Mouse (Mus musculus) CH12.LX (cell line): ENCODE data around the gene Nup133. TPM values are rescaled to one million over a fixed set of nuclear protein-coding genes. Genes with fewer than 3 reads are reported as not detected.

Experiments used
- DNase-seq: peaks from one replicate; pipeline ENCODE4 v3.0.0-alpha.2; 2013; ENCODE audit errors: extremely low read depth
- H3K27ac ChIP-seq: 2 replicates; pipeline ENCODE4 v1.5.1; 2012; ENCODE audit warnings: low read depth, mild to moderate bottlenecking, control low read depth, moderate library complexity; ENCODE audit not compliant: insufficient read depth
- H3K27me3 ChIP-seq: replicated peaks from 2 replicates; pipeline ENCODE3; 2012; ENCODE audit warnings: inconsistent platforms
- H3K36me3 ChIP-seq, 2 experiments: replicated peaks in 1 of 2; 2 replicates each; pipeline versions ENCODE3 to v1.6.1; 2012; ENCODE audit warnings: inconsistent platforms in 1 of 2, low read length in 1 of 2, mild to moderate bottlenecking in 1 of 2, mixed read lengths in 1 of 2, moderate library complexity in 1 of 2; ENCODE audit not compliant: control insufficient read depth in 1 of 2, insufficient read depth in 1 of 2
- H3K4me1 ChIP-seq, 2 experiments: 2 replicates each; pipeline ENCODE4 v1.6.1; 2012; ENCODE audit warnings: inconsistent platforms in 1 of 2, moderate library complexity in 1 of 2; ENCODE audit not compliant: insufficient read depth in 2 of 2, control insufficient read depth in 1 of 2
- H3K4me2 ChIP-seq: 2 replicates; pipeline ENCODE4 v1.6.1; 2012; ENCODE audit warnings: low read depth, mild to moderate bottlenecking, control low read depth; ENCODE audit not compliant: poor library complexity, insufficient read depth, severe bottlenecking
- H3K4me3 ChIP-seq, 3 experiments: fragments of 150-350 bp in 1 of 3; sonication (generic) in 1 of 3; replicated peaks in 1 of 3; 2 replicates each; pipeline versions ENCODE3 to v1.5.1; 2011 to 2012; ENCODE audit warnings: low read depth in 2 of 3, low read length in 2 of 3, mild to moderate bottlenecking in 2 of 3, moderate library complexity in 2 of 3, control low read depth in 1 of 3, improper control_type of control experiment in 1 of 3, inconsistent platforms in 1 of 3, mixed read lengths in 1 of 3; ENCODE audit not compliant: poor library complexity in 1 of 3
- H3K79me2 ChIP-seq: replicated peaks from 2 replicates; pipeline ENCODE4 v1.6.1; 2012; ENCODE audit warnings: mild to moderate bottlenecking, moderate library complexity; ENCODE audit not compliant: control insufficient read depth, poor library complexity, insufficient read depth, severe bottlenecking; ENCODE audit errors: extremely low read depth
- H3K9ac ChIP-seq: 2 replicates; pipeline ENCODE4 v1.6.1; 2012; ENCODE audit warnings: low read depth, mild to moderate bottlenecking, control low read depth, moderate library complexity; ENCODE audit not compliant: insufficient read depth
- H3K9me3 ChIP-seq: replicated peaks from 2 replicates; pipeline ENCODE3; 2012; ENCODE audit warnings: low read length, inconsistent platforms, mixed read lengths
- BHLHE40 ChIP-seq: IDR thresholded peaks from 2 replicates; pipeline ENCODE4 v1.6.1; 2011; ENCODE audit warnings: mild to moderate bottlenecking, low read depth, low read length, improper control_type of control experiment
- CHD1 ChIP-seq: IDR thresholded peaks from 2 replicates; pipeline ENCODE4 v1.6.1; 2012; ENCODE audit warnings: low read depth, low read length, improper control_type of control experiment, inconsistent platforms
- CHD2 ChIP-seq: IDR thresholded peaks from 2 replicates; pipeline ENCODE4 v1.6.1; 2011; ENCODE audit warnings: low read length, improper control_type of control experiment
- CTCF ChIP-seq, 2 experiments: IDR thresholded peaks in 1 of 2; conservative IDR thresholded peaks in 1 of 2; 2 replicates each; pipeline ENCODE4 v1.5.1; 2011 to 2012; ENCODE audit warnings: low read depth in 2 of 2, low read length in 2 of 2, improper control_type of control experiment in 1 of 2, inconsistent platforms in 1 of 2, mild to moderate bottlenecking in 1 of 2, moderate library complexity in 1 of 2
- ELF1 ChIP-seq: IDR thresholded peaks from 2 replicates; pipeline ENCODE4 v1.6.1; 2014; ENCODE audit warnings: low read depth, mild to moderate bottlenecking, inconsistent platforms, low read length, improper control_type of control experiment
- EP300 ChIP-seq: IDR thresholded peaks from 2 replicates; pipeline ENCODE4 v1.6.1; 2011; ENCODE audit warnings: low read length, improper control_type of control experiment
- GABPA ChIP-seq: IDR thresholded peaks from 2 replicates; pipeline ENCODE4 v1.6.1; 2012; ENCODE audit warnings: low read depth, low read length, improper control_type of control experiment, inconsistent platforms; ENCODE audit not compliant: insufficient replicate concordance
- HCFC1 ChIP-seq: IDR thresholded peaks from 2 replicates; pipeline ENCODE4 v1.6.1; 2012; ENCODE audit warnings: low read depth, mild to moderate bottlenecking, inconsistent platforms, low read length, improper control_type of control experiment
- IRF4 ChIP-seq: IDR thresholded peaks from 2 replicates; pipeline ENCODE4 v1.6.1; 2014; ENCODE audit warnings: low read depth, mild to moderate bottlenecking, inconsistent platforms, low read length, improper control_type of control experiment
- JUN ChIP-seq: IDR thresholded peaks from 2 replicates; pipeline ENCODE4 v1.6.1; 2011; ENCODE audit warnings: low read depth, mild to moderate bottlenecking, low read length, improper control_type of control experiment, moderate library complexity; ENCODE audit not compliant: insufficient read depth
- JUND ChIP-seq: conservative IDR thresholded peaks from 2 replicates; pipeline ENCODE4 v1.6.1; 2011; ENCODE audit warnings: low read depth, low read length, improper control_type of control experiment
- KAT2A ChIP-seq: IDR thresholded peaks from 2 replicates; pipeline ENCODE4 v1.6.1; 2012; ENCODE audit warnings: low read length, improper control_type of control experiment, inconsistent platforms; ENCODE audit not compliant: insufficient replicate concordance
- MAZ ChIP-seq: IDR thresholded peaks from 2 replicates; pipeline ENCODE4 v1.6.1; 2012; ENCODE audit warnings: low read depth, mild to moderate bottlenecking, inconsistent platforms, low read length, improper control_type of control experiment, moderate library complexity
- MYC ChIP-seq: IDR thresholded peaks from 2 replicates; pipeline ENCODE4 v1.6.1; 2011; ENCODE audit warnings: low read depth, mild to moderate bottlenecking, improper control_type of control experiment, low read length
- NELFE ChIP-seq: IDR thresholded peaks from 2 replicates; pipeline ENCODE4 v1.6.1; 2011; ENCODE audit warnings: low read depth, low read length, improper control_type of control experiment
- NRF1 ChIP-seq: IDR thresholded peaks from 2 replicates; pipeline ENCODE4 v1.6.1; 2014; ENCODE audit warnings: low read depth, mild to moderate bottlenecking, inconsistent platforms, low read length, improper control_type of control experiment, moderate library complexity
- PAX5 ChIP-seq: IDR thresholded peaks from 2 replicates; pipeline ENCODE4 v1.6.1; 2012; ENCODE audit warnings: low read length, inconsistent platforms, mixed read lengths
- POLR2A ChIP-seq: IDR thresholded peaks from 2 replicates; pipeline ENCODE4 v1.6.1; 2011; ENCODE audit warnings: low read depth, mild to moderate bottlenecking, improper control_type of control experiment, low read length
- POLR2AphosphoS2 ChIP-seq: IDR thresholded peaks from 2 replicates; pipeline ENCODE4 v1.6.1; 2011; ENCODE audit warnings: low read depth, low read length, improper control_type of control experiment
- RAD21 ChIP-seq: IDR thresholded peaks from 2 replicates; pipeline ENCODE4 v1.6.1; 2011; ENCODE audit warnings: low read depth, mild to moderate bottlenecking, low read length, improper control_type of control experiment, moderate library complexity
- SIN3A ChIP-seq: IDR thresholded peaks from 2 replicates; pipeline ENCODE4 v1.6.1; 2012; ENCODE audit warnings: low read length, improper control_type of control experiment, inconsistent platforms
- SMC3 ChIP-seq: IDR thresholded peaks from 2 replicates; pipeline ENCODE4 v1.6.1; 2011; ENCODE audit warnings: low read depth, low read length, improper control_type of control experiment
- TBP ChIP-seq: conservative IDR thresholded peaks from 2 replicates; pipeline ENCODE4 v1.6.1; 2011; ENCODE audit warnings: low read depth, low read length, improper control_type of control experiment
- UBTF ChIP-seq: IDR thresholded peaks from 2 replicates; pipeline ENCODE4 v1.6.1; 2012; ENCODE audit warnings: low read depth, mild to moderate bottlenecking, inconsistent platforms, low read length, improper control_type of control experiment, moderate library complexity
- ZMIZ1 ChIP-seq: IDR thresholded peaks from 2 replicates; pipeline ENCODE4 v1.6.1; 2012; ENCODE audit warnings: low read depth, mild to moderate bottlenecking, inconsistent platforms, low read length, improper control_type of control experiment
- ZNF384 ChIP-seq: IDR thresholded peaks from 2 replicates; pipeline ENCODE4 v1.6.1; 2012; ENCODE audit warnings: low read depth, low read length, improper control_type of control experiment, inconsistent platforms
- dilution Hi-C: fragments of 300-500 bp; cut with MboI; formaldehyde crosslinking; loops from 2 replicates; pipeline ENCODE4 v1.14.3; 2020; ENCODE audit warnings: low sequenced_read_pairs; ENCODE audit not compliant: extremely low pct_unique_long_range_greater_than_20kb, extremely low pct_ligation_motif_present
- in situ Hi-C: fragments of 300-500 bp; cut with MboI; formaldehyde crosslinking; loops from 3 replicates; pipeline ENCODE4 v1.14.3; 2019; ENCODE audit warnings: low sequenced_read_pairs, low pct_ligation_motif_present, low pct_unique_long_range_greater_than_20kb, mixed read lengths
- polyA plus RNA-seq: library from polyadenylated mRNA; unstranded; fragments of >175 nt; gene quantifications from 2 replicates; pipeline ENCODE4 v1.2.1, GENCODE M21; 2012; ENCODE audit warnings: low read depth; ENCODE audit not compliant: insufficient read length
- total RNA-seq, 2 experiments: library from RNA; depleted of rRNA; stranded (reverse); fragments of 300-350 nt in 1 of 2; fragments of >200 nt in 1 of 2; gene quantifications; 2 replicates each; pipeline ENCODE4 v1.2.3; 2012 to 2014

Gene Nup133
- total and polyA plus RNA-seq, 3 experiments = 32.8 to 49.0 (median 39.6) TPM

DNA sequence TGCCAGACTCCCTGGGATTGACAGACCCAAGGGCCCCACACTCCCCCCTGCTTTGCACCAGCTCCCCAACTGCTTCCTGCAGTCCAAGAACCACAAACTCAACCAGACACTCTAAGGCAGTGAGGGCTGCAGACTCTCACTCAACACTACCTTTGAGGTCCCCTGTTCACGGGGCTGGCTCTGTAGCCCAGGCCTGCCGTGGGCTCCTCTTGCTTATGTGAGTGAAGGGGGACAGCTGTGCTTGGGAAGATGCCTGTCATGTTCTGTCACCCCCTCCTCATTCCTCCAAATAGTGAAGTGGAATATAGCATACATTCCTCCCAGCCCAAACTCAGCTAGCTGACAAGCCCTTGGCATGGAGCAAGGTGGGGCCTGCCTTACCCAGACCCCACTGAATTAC is 66.7 kb downstream of the Nup133 start:
- dilution Hi-C loops = no loop called here
- Histone ChIP-seq H3K27me3 (peaks cover 57% of the 10 kb centered on the region), H3K4me3 (no peak overlapping the region)
- no peak for DNase-seq
- TF ChIP-seq ZNF384 (no peak), UBTF (no peak), SIN3A (no peak), PAX5 (no peak), ELF1 (no peak), MYC (no peak), RAD21 (no peak), JUN (no peak), GABPA (no peak), NRF1 (no peak), TBP (no peak), JUND (no peak), IRF4 (no peak), SMC3 (no peak), KAT2A (no peak), CTCF (conservative IDR thresholded peaks at IDR 0.05 in 1 of 2, IDR thresholded peaks at IDR 0.05 in 1 of 2; ENCODE audit: low read depth in 2 of 2, low read length in 2 of 2) (no peak)
- TF ChIP-seq, all 38 proteins: peak for 0
- in situ Hi-C loops = no loop called here
- H3K36me3 ChIP-seq = no peaks in the 10 kb centered on the region
- peaks cover 4% of the 10 kb centered on the region for H3K9me3 ChIP-seq
- peaks cover 3 to 27% of the 10 kb centered on the region in 2 experiments; a peak in 3 of 4 replicates for H3K4me1 ChIP-seq
- no peaks in the 10 kb centered on the region for H3K79me2 ChIP-seq
- H3K9ac ChIP-seq = no peak overlapping the region
- H3K4me2 ChIP-seq = no peak overlapping the region
- H3K27ac ChIP-seq = no peak overlapping the region

DNA sequence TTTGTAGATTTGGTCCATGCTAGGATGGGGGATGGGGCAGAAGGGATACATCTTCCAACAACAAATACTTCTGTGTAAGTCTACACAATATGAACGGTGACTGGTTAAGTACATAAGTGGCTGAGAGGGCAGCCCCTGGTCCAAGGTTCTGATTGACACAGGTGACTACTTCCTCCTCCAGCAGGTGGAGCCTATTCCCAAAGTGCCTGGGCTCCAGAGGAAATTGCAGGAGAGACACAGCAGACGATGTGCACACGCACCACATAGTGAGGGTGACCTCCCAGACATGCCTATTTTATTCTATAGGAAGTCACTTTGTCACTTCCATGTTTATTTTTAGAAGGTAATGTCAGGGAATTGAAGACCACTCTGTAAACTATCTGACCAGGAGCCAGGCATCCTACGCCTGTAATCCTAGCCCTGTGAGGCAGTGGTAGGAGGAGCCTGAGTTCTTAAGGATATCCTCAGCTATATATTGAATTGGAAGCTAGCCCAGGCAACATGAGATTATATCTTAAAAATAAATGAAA is 68.2 kb downstream of the Nup133 start:
- Histone ChIP-seq H3K4me3 (no peak overlapping the region), H3K36me3 (no peaks in the 10 kb centered on the region)
- TF ChIP-seq ELF1 (no peak), MAZ (no peak), ZMIZ1 (no peak), NELFE (no peak), BHLHE40 (no peak), TBP (no peak), CHD1 (no peak), CHD2 (no peak), SIN3A (no peak), NRF1 (no peak), EP300 (no peak), POLR2AphosphoS2 (no peak), RAD21 (no peak), POLR2A (no peak), GABPA (no peak), HCFC1 (no peak), PAX5 (no peak)
- TF ChIP-seq, all 38 proteins: peak for 0
- DNase-seq = no peak
- peaks cover 3 to 24% of the 10 kb centered on the region in 2 experiments; a peak in 3 of 4 replicates for H3K4me1 ChIP-seq
- no peaks in the 10 kb centered on the region for H3K79me2 ChIP-seq
- in situ Hi-C loops (no loop called here), dilution Hi-C loops (no loop called here)
- H3K4me2 ChIP-seq = no peak overlapping the region
- H3K9ac ChIP-seq = no peak overlapping the region
- H3K27me3 ChIP-seq = peaks cover 42% of the 10 kb centered on the region
- no peaks in the 10 kb centered on the region for H3K9me3 ChIP-seq
- no peak overlapping the region for H3K27ac ChIP-seq
